Mouse (Mus musculus) CH12.LX (cell line): ENCODE results near the gene Plekha6. TPM values are rescaled to one million over a fixed set of nuclear protein-coding genes. Genes with fewer than 3 reads are reported as not detected.

Experiments
- DNase-seq: peaks from one replicate; pipeline ENCODE4 v3.0.0-alpha.2; 2013; ENCODE audit errors: extremely low read depth
- H3K27ac ChIP-seq: 2 replicates; pipeline ENCODE4 v1.5.1; 2012; ENCODE audit warnings: low read depth, mild to moderate bottlenecking, control low read depth, moderate library complexity; ENCODE audit not compliant: insufficient read depth
- H3K27me3 ChIP-seq: replicated peaks from 2 replicates; pipeline ENCODE3; 2012; ENCODE audit warnings: inconsistent platforms
- H3K36me3 ChIP-seq, 2 experiments: replicated peaks in 1 of 2; 2 replicates each; pipeline versions ENCODE3 to v1.6.1; 2012; ENCODE audit warnings: inconsistent platforms in 1 of 2, low read length in 1 of 2, mild to moderate bottlenecking in 1 of 2, mixed read lengths in 1 of 2, moderate library complexity in 1 of 2; ENCODE audit not compliant: control insufficient read depth in 1 of 2, insufficient read depth in 1 of 2
- H3K4me1 ChIP-seq, 2 experiments: 2 replicates each; pipeline ENCODE4 v1.6.1; 2012; ENCODE audit warnings: inconsistent platforms in 1 of 2, moderate library complexity in 1 of 2; ENCODE audit not compliant: insufficient read depth in 2 of 2, control insufficient read depth in 1 of 2
- H3K4me2 ChIP-seq: 2 replicates; pipeline ENCODE4 v1.6.1; 2012; ENCODE audit warnings: low read depth, mild to moderate bottlenecking, control low read depth; ENCODE audit not compliant: poor library complexity, insufficient read depth, severe bottlenecking
- H3K4me3 ChIP-seq, 3 experiments: fragments of 150-350 bp in 1 of 3; sonication (generic) in 1 of 3; replicated peaks in 1 of 3; 2 replicates each; pipeline versions ENCODE3 to v1.5.1; 2011 to 2012; ENCODE audit warnings: low read depth in 2 of 3, low read length in 2 of 3, mild to moderate bottlenecking in 2 of 3, moderate library complexity in 2 of 3, control low read depth in 1 of 3, improper control_type of control experiment in 1 of 3, inconsistent platforms in 1 of 3, mixed read lengths in 1 of 3; ENCODE audit not compliant: poor library complexity in 1 of 3
- H3K79me2 ChIP-seq: replicated peaks from 2 replicates; pipeline ENCODE4 v1.6.1; 2012; ENCODE audit warnings: mild to moderate bottlenecking, moderate library complexity; ENCODE audit not compliant: control insufficient read depth, poor library complexity, insufficient read depth, severe bottlenecking; ENCODE audit errors: extremely low read depth
- H3K9ac ChIP-seq: 2 replicates; pipeline ENCODE4 v1.6.1; 2012; ENCODE audit warnings: low read depth, mild to moderate bottlenecking, control low read depth, moderate library complexity; ENCODE audit not compliant: insufficient read depth
- H3K9me3 ChIP-seq: replicated peaks from 2 replicates; pipeline ENCODE3; 2012; ENCODE audit warnings: low read length, inconsistent platforms, mixed read lengths
- BHLHE40 ChIP-seq: IDR thresholded peaks from 2 replicates; pipeline ENCODE4 v1.6.1; 2011; ENCODE audit warnings: mild to moderate bottlenecking, low read depth, low read length, improper control_type of control experiment
- CHD1 ChIP-seq: IDR thresholded peaks from 2 replicates; pipeline ENCODE4 v1.6.1; 2012; ENCODE audit warnings: low read depth, low read length, improper control_type of control experiment, inconsistent platforms
- CHD2 ChIP-seq: IDR thresholded peaks from 2 replicates; pipeline ENCODE4 v1.6.1; 2011; ENCODE audit warnings: low read length, improper control_type of control experiment
- ETS1 ChIP-seq: conservative IDR thresholded peaks from 2 replicates; pipeline ENCODE4 v1.6.1; 2012; ENCODE audit warnings: low read depth, mild to moderate bottlenecking, inconsistent platforms, low read length, improper control_type of control experiment, moderate library complexity
- GABPA ChIP-seq: IDR thresholded peaks from 2 replicates; pipeline ENCODE4 v1.6.1; 2012; ENCODE audit warnings: low read depth, low read length, improper control_type of control experiment, inconsistent platforms; ENCODE audit not compliant: insufficient replicate concordance
- IRF4 ChIP-seq: IDR thresholded peaks from 2 replicates; pipeline ENCODE4 v1.6.1; 2014; ENCODE audit warnings: low read depth, mild to moderate bottlenecking, inconsistent platforms, low read length, improper control_type of control experiment
- JUN ChIP-seq: IDR thresholded peaks from 2 replicates; pipeline ENCODE4 v1.6.1; 2011; ENCODE audit warnings: low read depth, mild to moderate bottlenecking, low read length, improper control_type of control experiment, moderate library complexity; ENCODE audit not compliant: insufficient read depth
- JUND ChIP-seq: conservative IDR thresholded peaks from 2 replicates; pipeline ENCODE4 v1.6.1; 2011; ENCODE audit warnings: low read depth, low read length, improper control_type of control experiment
- KAT2A ChIP-seq: IDR thresholded peaks from 2 replicates; pipeline ENCODE4 v1.6.1; 2012; ENCODE audit warnings: low read length, improper control_type of control experiment, inconsistent platforms; ENCODE audit not compliant: insufficient replicate concordance
- MXI1 ChIP-seq: IDR thresholded peaks from 2 replicates; pipeline ENCODE4 v1.6.1; 2011; ENCODE audit warnings: mild to moderate bottlenecking, low read depth, low read length, improper control_type of control experiment
- MYC ChIP-seq: IDR thresholded peaks from 2 replicates; pipeline ENCODE4 v1.6.1; 2011; ENCODE audit warnings: low read depth, mild to moderate bottlenecking, improper control_type of control experiment, low read length
- PAX5 ChIP-seq: IDR thresholded peaks from 2 replicates; pipeline ENCODE4 v1.6.1; 2012; ENCODE audit warnings: low read length, inconsistent platforms, mixed read lengths
- RAD21 ChIP-seq: IDR thresholded peaks from 2 replicates; pipeline ENCODE4 v1.6.1; 2011; ENCODE audit warnings: low read depth, mild to moderate bottlenecking, low read length, improper control_type of control experiment, moderate library complexity
- RCOR1 ChIP-seq: conservative IDR thresholded peaks from 2 replicates; pipeline ENCODE4 v1.6.1; 2012; ENCODE audit warnings: low read depth, mild to moderate bottlenecking, inconsistent platforms, low read length, improper control_type of control experiment
- TBP ChIP-seq: conservative IDR thresholded peaks from 2 replicates; pipeline ENCODE4 v1.6.1; 2011; ENCODE audit warnings: low read depth, low read length, improper control_type of control experiment
- TCF12 ChIP-seq: IDR thresholded peaks from 2 replicates; pipeline ENCODE4 v1.6.1; 2014; ENCODE audit warnings: low read depth, mild to moderate bottlenecking, inconsistent platforms, low read length, improper control_type of control experiment
- UBTF ChIP-seq: IDR thresholded peaks from 2 replicates; pipeline ENCODE4 v1.6.1; 2012; ENCODE audit warnings: low read depth, mild to moderate bottlenecking, inconsistent platforms, low read length, improper control_type of control experiment, moderate library complexity
- USF1 ChIP-seq: IDR thresholded peaks from 2 replicates; pipeline ENCODE4 v1.6.1; 2014; ENCODE audit warnings: low read depth, mild to moderate bottlenecking, inconsistent platforms, low read length, improper control_type of control experiment
- USF2 ChIP-seq: conservative IDR thresholded peaks from 2 replicates; pipeline ENCODE4 v1.6.1; 2011; ENCODE audit warnings: low read depth, low read length, improper control_type of control experiment
- ZC3H11A ChIP-seq: IDR thresholded peaks from 2 replicates; pipeline ENCODE4 v1.6.1; 2012; ENCODE audit warnings: low read depth, mild to moderate bottlenecking, inconsistent platforms, low read length, improper control_type of control experiment
- ZNF384 ChIP-seq: IDR thresholded peaks from 2 replicates; pipeline ENCODE4 v1.6.1; 2012; ENCODE audit warnings: low read depth, low read length, improper control_type of control experiment, inconsistent platforms
- dilution Hi-C: fragments of 300-500 bp; cut with MboI; formaldehyde crosslinking; loops from 2 replicates; pipeline ENCODE4 v1.14.3; 2020; ENCODE audit warnings: low sequenced_read_pairs; ENCODE audit not compliant: extremely low pct_unique_long_range_greater_than_20kb, extremely low pct_ligation_motif_present
- in situ Hi-C: fragments of 300-500 bp; cut with MboI; formaldehyde crosslinking; loops from 3 replicates; pipeline ENCODE4 v1.14.3; 2019; ENCODE audit warnings: low sequenced_read_pairs, low pct_ligation_motif_present, low pct_unique_long_range_greater_than_20kb, mixed read lengths
- polyA plus RNA-seq: library from polyadenylated mRNA; unstranded; fragments of >175 nt; gene quantifications from 2 replicates; pipeline ENCODE4 v1.2.1, GENCODE M21; 2012; ENCODE audit warnings: low read depth; ENCODE audit not compliant: insufficient read length
- total RNA-seq, 2 experiments: library from RNA; depleted of rRNA; stranded (reverse); fragments of 300-350 nt in 1 of 2; fragments of >200 nt in 1 of 2; gene quantifications; 2 replicates each; pipeline ENCODE4 v1.2.3; 2012 to 2014

The Plekha6 gene
- total and polyA plus RNA-seq, 3 experiments, result 0.07 TPM; not detected in 2

GRCm38 (mm10) chr1:133329638-133329964, 165.6 kb downstream of the Plekha6 start:
- Histone ChIP-seq H3K27ac (no peak overlapping the region), H3K79me2 (no peaks in the 10 kb centered on the region), H3K9me3 (peaks cover 6% of the 10 kb centered on the region), H3K27me3 (peaks cover 77% of the 10 kb centered on the region), H3K4me2 (no peak overlapping the region), H3K9ac (no peak overlapping the region)
- in situ Hi-C loops, result loop anchor here (10.0 kb wide), 1 partner anchor 275 kb away; no protein-coding TSS in a partner anchor
- TF ChIP-seq CHD1 (no peak), RCOR1 (no peak), KAT2A (no peak), RAD21 (no peak), TBP (no peak), BHLHE40 (no peak), PAX5 (no peak), TCF12 (no peak), MYC (no peak), GABPA (no peak), ZC3H11A (no peak), JUN (no peak), CHD2 (no peak), ZNF384 (no peak), USF1 (no peak), IRF4 (no peak)
- TF ChIP-seq, all 38 proteins: peak for 0
- H3K4me3 ChIP-seq, result no peak overlapping the region
- H3K4me1 ChIP-seq, result no peaks in the 10 kb centered on the region
- dilution Hi-C loops, result no loop called here
- no peaks in the 10 kb centered on the region for H3K36me3 ChIP-seq
- no peak for DNase-seq

DNA sequence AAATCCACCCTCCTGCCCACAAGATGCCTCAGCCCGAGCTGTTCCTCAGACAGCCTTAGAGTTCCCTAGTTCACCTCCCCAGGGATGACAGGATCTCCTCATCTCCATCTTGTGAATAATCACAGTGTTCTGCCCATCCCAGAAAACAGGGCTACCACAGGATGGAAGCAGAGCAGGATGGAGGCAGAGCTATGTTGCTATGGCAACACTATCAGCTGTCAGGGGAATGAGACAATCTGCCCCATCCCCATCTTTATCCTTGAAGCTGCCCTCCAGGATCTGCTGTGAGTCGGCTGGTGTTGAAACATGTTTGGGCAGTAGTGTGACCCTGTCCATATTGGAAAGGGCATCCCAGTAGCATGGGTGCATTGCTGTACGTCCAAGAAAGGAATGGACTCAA, 167.1 kb downstream of the Plekha6 start:
- Histone ChIP-seq H3K4me1 (no peaks in the 10 kb centered on the region), H3K9me3 (peaks cover 6% of the 10 kb centered on the region), H3K4me3 (no peak overlapping the region), H3K27me3 (peaks cover 78% of the 10 kb centered on the region), H3K27ac (no peak overlapping the region), H3K4me2 (no peak overlapping the region), H3K36me3 (no peaks in the 10 kb centered on the region), H3K79me2 (no peaks in the 10 kb centered on the region), H3K9ac (no peak overlapping the region)
- TF ChIP-seq ETS1 (no peak), TBP (no peak), TCF12 (no peak), UBTF (no peak), PAX5 (no peak), KAT2A (no peak), USF2 (no peak), JUND (no peak), MXI1 (no peak), ZC3H11A (no peak)
- dilution Hi-C loops, result no loop called here
- no peak for DNase-seq
- in situ Hi-C loops, result no loop called here
